Mouse (Mus musculus) central nervous system, embryonic 11.5 days (tissue): ENCODE measurements around the gene Il18bp. TPM values are rescaled to one million over a fixed set of nuclear protein-coding genes. Genes with fewer than 3 reads are reported as not detected.

Source experiments
- polyA plus RNA-seq: library from polyadenylated mRNA; depleted of rRNA; stranded (reverse); fragments of >200 nt; gene quantifications from 2 replicates; pipeline ENCODE4 v1.2.3, GENCODE M21; 2012; rRNA removed

The Il18bp gene
- polyA plus RNA-seq, result 10.8 and 15.4 TPM in 2 replicates

DNA sequence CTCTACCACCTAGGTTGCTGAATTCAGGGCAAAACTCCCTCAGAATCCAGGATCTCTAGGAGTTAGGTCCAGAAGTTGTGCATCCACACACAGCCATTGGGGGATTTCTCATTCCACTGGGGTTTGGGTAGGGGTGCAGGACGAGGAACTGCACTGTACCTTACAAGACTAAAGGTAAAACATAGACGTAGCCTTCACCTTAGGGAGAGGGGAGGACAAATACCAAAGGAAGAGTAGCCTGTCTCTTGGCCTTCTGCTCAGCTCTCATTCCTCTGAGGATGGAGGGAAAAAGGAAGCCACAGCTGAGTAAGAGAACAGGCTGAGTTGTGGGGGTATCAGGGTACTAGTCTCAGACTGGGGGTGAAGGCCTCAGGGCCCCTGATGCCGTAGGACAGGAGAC lies at the start of gene Il18bp:
Il18bp (minus strand) TSS at position 101 of the 400 bp plus-strand sequence.

DNA sequence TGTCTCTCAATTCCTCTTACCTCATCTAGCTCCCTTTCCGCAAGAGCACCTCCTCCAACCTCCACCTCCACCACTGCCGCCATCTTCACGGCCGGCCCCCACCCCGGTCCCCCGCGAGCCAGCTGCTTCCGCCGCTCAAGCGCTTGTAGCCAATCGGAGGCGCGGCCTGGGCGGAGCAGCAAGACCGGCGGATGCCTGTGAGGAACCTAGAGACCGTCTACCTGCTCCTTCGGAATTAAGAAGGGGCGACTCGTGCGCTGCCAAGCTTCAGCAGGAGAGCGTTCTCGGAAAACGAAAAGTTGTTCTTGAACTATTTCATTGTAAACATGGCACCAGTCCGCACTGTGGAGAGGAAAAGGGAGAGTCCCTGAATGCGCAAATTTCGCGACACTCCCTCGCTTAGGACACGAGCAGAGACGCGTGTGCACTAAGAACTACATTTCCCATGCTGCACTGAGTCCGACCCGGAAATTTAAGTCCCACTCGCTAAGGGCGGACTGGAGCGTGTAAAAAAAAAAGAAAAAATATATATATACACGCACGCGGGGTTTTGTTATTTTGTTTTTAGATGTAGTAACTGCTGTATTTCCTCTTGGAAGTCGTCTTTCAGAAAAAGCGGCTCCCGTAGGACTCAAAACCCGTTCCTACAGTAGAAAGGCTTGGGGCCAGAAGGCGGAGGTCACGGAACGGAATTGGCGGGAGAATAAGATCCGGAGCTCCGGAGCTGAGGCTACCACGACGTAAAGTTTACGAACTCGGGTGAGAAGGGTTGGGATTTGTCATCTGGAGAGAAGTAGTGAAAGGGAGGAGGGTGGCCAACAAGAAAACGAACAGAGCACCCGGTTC lies 46.8 kb upstream of the Il18bp start, which contains the start of the genes Rnf121, Xndc1 and Xntrpc:
Rnf121 (minus strand) TSS at position 424 of the 846 bp plus-strand sequence.
Xndc1 (plus strand) TSS at position 466 of the 846 bp plus-strand sequence.
Xntrpc (plus strand) TSS at position 668 of the 846 bp plus-strand sequence.

Other genes with a start within 250 kb of the Il18bp start
- gene Phox2a, start 200.4 kb downstream of the Il18bp start, polyA plus RNA-seq, result 0.80 and 2.0 TPM in 2 replicates
- 58.7 and 79.0 TPM in 2 replicates for gene Inppl1, start 180.5 kb downstream of the Il18bp start, polyA plus RNA-seq
- 2.5 TPM in 2 replicates for gene Folr2, start 161.5 kb downstream of the Il18bp start, polyA plus RNA-seq
- 124 and 143 TPM in 2 replicates for gene Anapc15, start 155.0 kb downstream of the Il18bp start, polyA plus RNA-seq
- 5.8 and 12.0 TPM in 2 replicates for gene Folr1, start 147.9 kb downstream of the Il18bp start, polyA plus RNA-seq
- gene Lamtor1, start 112.8 kb downstream of the Il18bp start, polyA plus RNA-seq, result 122 and 155 TPM in 2 replicates
- 0.12 and 0.41 TPM in 2 replicates for gene Tomt, start 112.3 kb downstream of the Il18bp start, polyA plus RNA-seq
- gene Lrrc51, start 84.8 kb downstream of the Il18bp start, polyA plus RNA-seq, result 5.2 and 8.2 TPM in 2 replicates
- 99.9 and 104 TPM in 2 replicates for gene Numa1, start 84.6 kb downstream of the Il18bp start, polyA plus RNA-seq
- gene Rnf121, start 46.8 kb upstream of the Il18bp start, polyA plus RNA-seq, result 44.9 and 79.1 TPM in 2 replicates
- gene Xndc1, start 46.8 kb upstream of the Il18bp start, polyA plus RNA-seq, result 51.6 and 62.7 TPM in 2 replicates
- 7.5 and 11.2 TPM in 2 replicates for gene Xntrpc, start 47.0 kb upstream of the Il18bp start, polyA plus RNA-seq
- 3.6 TPM in 1 of 2 replicates, not detected in the other for gene Trpc2, start 64.4 kb upstream of the Il18bp start, polyA plus RNA-seq
- gene Art1, start 83.1 kb upstream of the Il18bp start, polyA plus RNA-seq, result 0.67 and 3.5 TPM in 2 replicates
- 0.79 and 2.5 TPM in 2 replicates for gene Art5, start 90.8 kb upstream of the Il18bp start, polyA plus RNA-seq
- gene Chrna10, start 98.1 kb upstream of the Il18bp start, polyA plus RNA-seq, result 0.02 TPM in 1 of 2 replicates, not detected in the other
- gene Nup98, start 191.5 kb upstream of the Il18bp start, polyA plus RNA-seq, result 20.1 and 32.4 TPM in 2 replicates
- gene Pgap2, start 191.5 kb upstream of the Il18bp start, polyA plus RNA-seq, result 32.6 and 46.9 TPM in 2 replicates
- 16.4 and 28.8 TPM in 2 replicates for gene Rhog, start 237.4 kb upstream of the Il18bp start, polyA plus RNA-seq
- gene Stim1, start 249.1 kb upstream of the Il18bp start, polyA plus RNA-seq, result 14.3 and 21.1 TPM in 2 replicates